Mouse (Mus musculus) limb, embryonic 14.5 days (tissue): ENCODE results near the gene Mn1. TPM values are rescaled to one million over a fixed set of nuclear protein-coding genes. Genes with fewer than 3 reads are reported as not detected.

Source experiments
- ATAC-seq: fragments of 200-750 bp; cut with Nextera tagmentation; 2 replicates; pipeline ENCODE4 v1.8.0; 2017; ENCODE audit warnings: low read depth, moderate number of reproducible peaks, moderate TSS enrichment; ENCODE audit not compliant: low FRiP score
- DNase-seq: peaks from one replicate; pipeline ENCODE4 v3.0.0-alpha.2; 2015; ENCODE audit warnings: low spot score
- H3K27ac ChIP-seq: fragments of 300-500 bp; sonication (generic); replicated peaks from 2 replicates; pipeline ENCODE4 v1.5.1; 2014; ENCODE audit warnings: low read depth, mild to moderate bottlenecking, low read length, moderate library complexity, mixed read lengths
- H3K27me3 ChIP-seq: fragments of 300-500 bp; sonication (generic); 2 replicates; pipeline ENCODE4 v1.6.1; 2014; ENCODE audit warnings: low read length, mixed read lengths; ENCODE audit not compliant: control insufficient read depth, insufficient read depth
- H3K36me3 ChIP-seq: fragments of 300-500 bp; sonication (generic); 2 replicates; pipeline ENCODE4 v1.6.1; 2014; ENCODE audit warnings: mild to moderate bottlenecking, low read length, moderate library complexity, mixed read lengths; ENCODE audit not compliant: control insufficient read depth, insufficient read depth
- H3K4me1 ChIP-seq: fragments of 300-500 bp; sonication (generic); 2 replicates; pipeline ENCODE4 v1.6.1; 2014; ENCODE audit warnings: antibody characterized with exemption, low read length, mixed read lengths; ENCODE audit not compliant: control insufficient read depth, insufficient read depth
- H3K4me2 ChIP-seq: fragments of 300-500 bp; sonication (generic); replicated peaks from 2 replicates; pipeline ENCODE4 v1.6.1; 2014; ENCODE audit warnings: low read depth, mild to moderate bottlenecking, low read length, moderate library complexity; ENCODE audit not compliant: severe bottlenecking
- H3K4me3 ChIP-seq: fragments of 300-500 bp; sonication (generic); replicated peaks from 2 replicates; pipeline ENCODE4 v1.5.1; 2014; ENCODE audit warnings: low read length
- H3K9ac ChIP-seq: fragments of 300-500 bp; sonication (generic); 2 replicates; pipeline ENCODE4 v1.6.1; 2014; ENCODE audit warnings: mild to moderate bottlenecking, low read depth, low read length, moderate library complexity; ENCODE audit not compliant: severe bottlenecking
- H3K9me3 ChIP-seq: fragments of 300-500 bp; sonication (generic); 2 replicates; pipeline ENCODE4 v1.6.1; 2016; ENCODE audit warnings: low read length; ENCODE audit not compliant: control insufficient read depth
- POLR2A ChIP-seq: fragments of 200-500 bp; IDR thresholded peaks from 2 replicates; pipeline ENCODE4 v1.8.0; 2012; ENCODE audit warnings: inconsistent platforms, mild to moderate bottlenecking, moderate library complexity, borderline replicate concordance; ENCODE audit not compliant: insufficient read depth, insufficient read length; ENCODE audit errors: extremely low read depth
- WGBS: fragments of 180-500 bp; shearing (Covaris S2); extraction: QIAGEN DNeasy Blood & Tissue Kit; methylation state at CpG from one replicate; pipeline ENCODE4 v1.1.7; 2014; 5-methylcytosine and 5-hydroxymethylcytosine counted together
- polyA plus RNA-seq, 2 experiments: library from polyadenylated mRNA; depleted of rRNA in 1 of 2; stranded (reverse) in 1 of 2; unstranded in 1 of 2; fragments of >200 nt; fragmentation: Nextera tagmentation in 1 of 2; extraction: Ambion mirVana in 1 of 2; gene quantifications; 2 replicates each; pipeline versions ENCODE4 v1.2.1 to v1.2.3; 2012 to 2014

Mn1 gene
- polyA plus RNA-seq, 2 experiments = 11.4 to 18.2 TPM

- no peak for TF ChIP-seq POLR2A
- Histone ChIP-seq H3K4me3 (no peak overlapping the region), H3K9me3 (no peaks in the 10 kb centered on the region), H3K4me1 (peaks cover 15% of the 10 kb centered on the region), H3K27ac (no peak overlapping the region), H3K27me3 (no peaks in the 10 kb centered on the region), H3K9ac (no peak overlapping the region), H3K36me3 (peaks cover 79% of the 10 kb centered on the region), H3K4me2 (no peak overlapping the region)
- ATAC-seq (no peak), DNase-seq (peak; percentile 49)
- WGBS = 57% methylated on average over 7 of the region's 7 CpGs
These were observed 38.8 kb upstream of the Mn1 start for GRCm38 (mm10) chr5:111378126-111378993.

- ATAC-seq (no peak), DNase-seq (no peak)
- Histone ChIP-seq H3K4me2 (no peak overlapping the region), H3K36me3 (peaks cover 88% of the 10 kb centered on the region), H3K27ac (no peak overlapping the region), H3K9ac (no peak overlapping the region), H3K9me3 (no peaks in the 10 kb centered on the region), H3K27me3 (no peaks in the 10 kb centered on the region), H3K4me1 (peaks cover 3% of the 10 kb centered on the region; the same call in 1 of the 2 replicates), H3K4me3 (no peak overlapping the region)
- no peak for TF ChIP-seq POLR2A
- WGBS = 53% methylated on average over 5 of the region's 5 CpGs
These were observed 33.8 kb upstream of the Mn1 start for GRCm38 (mm10) chr5:111383335-111383734.

- no peak for TF ChIP-seq POLR2A
- H3K36me3 ChIP-seq = peaks cover 28% of the 10 kb centered on the region
- H3K9ac ChIP-seq = no peak overlapping the region
- ATAC-seq (no peak), DNase-seq (no peak)
- 74% methylated on average over 10 of the region's 10 CpGs for WGBS
- no peaks in the 10 kb centered on the region for H3K27me3 ChIP-seq
- no peak overlapping the region for H3K4me3 ChIP-seq
- no peak overlapping the region for H3K27ac ChIP-seq
- peaks cover 32% of the 10 kb centered on the region for H3K4me1 ChIP-seq
- no peaks in the 10 kb centered on the region for H3K9me3 ChIP-seq
- H3K4me2 ChIP-seq = no peak overlapping the region
These were observed 26.3 kb upstream of the Mn1 start for GRCm38 (mm10) chr5:111390911-111391310.

- Histone ChIP-seq H3K27me3 (no peaks in the 10 kb centered on the region), H3K4me2 (no peak overlapping the region), H3K4me1 (peaks cover 38% of the 10 kb centered on the region), H3K4me3 (no peak overlapping the region), H3K9ac (no peak overlapping the region), H3K27ac (no peak overlapping the region), H3K36me3 (peaks cover 23% of the 10 kb centered on the region), H3K9me3 (no peaks in the 10 kb centered on the region)
- no peak for TF ChIP-seq POLR2A
- WGBS = 81% methylated on average over 6 of the region's 6 CpGs
- DNase-seq = no peak
- ATAC-seq = no peak
These were observed 25.7 kb upstream of the Mn1 start for GRCm38 (mm10) chr5:111391485-111391884.

- H3K27ac ChIP-seq = peak overlapping the region; percentile 77
- DNase-seq (peak; percentile 89), ATAC-seq (peak; percentile 77)
- peak overlapping the region; percentile 42 for H3K4me2 ChIP-seq
- no peaks in the 10 kb centered on the region for H3K9me3 ChIP-seq
- peak overlapping the region; percentile 9; the same call in 1 of the 2 replicates for H3K4me3 ChIP-seq
- WGBS = 9% methylated on average over 17 of the region's 17 CpGs
- peaks cover 52% of the 10 kb centered on the region for H3K4me1 ChIP-seq
- no peaks in the 10 kb centered on the region for H3K27me3 ChIP-seq
- 0 out of 2 replicates have a peak, but pooled peaks cover 4% of the 10 kb centered on the region for H3K36me3 ChIP-seq
- H3K9ac ChIP-seq = no peak overlapping the region
- no peak for TF ChIP-seq POLR2A
These were observed 23.6 kb upstream of the Mn1 start for GRCm38 (mm10) chr5:111393346-111394197.
